Mouse (Mus musculus): ENCODE measurements around the gene Uncx.

Gene Uncx

DNA sequence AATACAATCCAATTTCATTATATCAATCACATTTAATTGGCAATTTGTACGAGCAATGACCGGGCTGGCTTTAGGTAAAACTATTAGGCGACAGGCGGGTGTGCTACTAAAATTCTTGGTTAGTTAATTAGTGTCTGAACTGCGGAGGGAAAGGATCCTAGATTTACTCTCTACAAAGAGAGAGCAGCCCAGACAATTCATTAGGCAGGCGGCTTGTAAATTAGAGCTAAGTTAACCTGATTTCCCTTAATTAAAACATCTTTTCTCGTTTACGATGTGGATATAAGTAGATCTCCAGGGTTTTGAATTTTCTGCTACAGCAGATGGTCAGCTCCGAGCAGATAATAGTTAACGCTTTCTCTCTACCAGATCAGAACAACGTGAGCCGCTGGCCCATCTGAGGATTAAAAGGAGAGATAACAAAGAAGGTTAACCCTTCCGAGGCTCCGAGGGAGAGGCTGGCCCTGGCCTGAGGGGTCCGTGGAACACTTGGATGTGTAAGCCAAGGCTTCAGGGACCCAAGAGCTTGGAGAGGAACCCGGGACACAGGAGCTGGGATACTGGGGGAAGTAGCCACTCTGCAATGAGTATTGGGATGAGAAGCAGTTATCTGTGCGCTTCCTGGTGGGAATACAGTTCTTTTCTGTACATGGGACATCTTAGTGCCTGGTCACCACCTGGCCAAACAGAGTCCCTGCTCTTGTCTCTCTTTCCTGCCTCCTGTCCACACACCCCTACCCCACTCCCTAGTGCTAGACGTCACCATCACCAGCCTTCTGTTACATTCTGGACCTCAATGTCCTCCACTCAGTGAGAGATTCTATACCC, 6.2 kb upstream of the Uncx start:
- Histone ChIP-seq H3K36me3 (ENCODE audit: insufficient read depth, low read length) (no peaks in the 10 kb centered on the region), H3K4me3 (replicated peaks; ENCODE audit: low read length) (no peak overlapping the region), H3K27me3 (ENCODE audit: insufficient read depth, low read length) (peaks cover 91% of the 10 kb centered on the region), H3K9me3 (ENCODE audit: low read length) (no peaks in the 10 kb centered on the region), H3K4me1 (replicated peaks; ENCODE audit: low read depth, low read length) (peaks cover 39% of the 10 kb centered on the region)
- TF ChIP-seq CTCF (conservative IDR thresholded peaks at IDR 0.05; ENCODE audit: low read length) (no peak), POU5F1 (IDR thresholded peaks at IDR 0.05; ENCODE audit: borderline replicate concordance, low read length) (no peak), NANOG (IDR thresholded peaks at IDR 0.05; ENCODE audit: borderline replicate concordance, low read length) (no peak)

DNA sequence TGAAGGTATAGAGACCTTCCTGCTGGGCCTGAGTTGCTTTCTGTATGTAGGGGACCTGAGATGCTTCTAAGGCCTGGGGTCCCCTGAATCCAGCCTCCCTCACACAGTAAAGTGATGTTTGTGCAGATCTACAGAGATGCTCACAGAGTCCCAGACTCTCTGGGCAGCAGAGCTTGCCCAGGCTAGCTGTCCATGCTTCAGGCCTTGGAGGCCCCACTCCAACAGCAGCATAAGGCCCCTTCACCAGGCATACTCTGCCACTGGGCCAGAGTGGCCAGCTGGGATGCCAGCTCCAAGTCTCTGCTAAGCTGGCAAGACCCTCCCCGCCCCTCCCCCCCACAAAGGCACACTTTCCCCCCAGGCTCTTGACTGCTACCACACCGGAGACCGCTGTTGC, 5.6 kb upstream of the Uncx start:
- Histone ChIP-seq H3K4me3 (replicated peaks; ENCODE audit: low read length) (no peak overlapping the region), H3K27me3 (ENCODE audit: insufficient read depth, low read length) (peaks cover 91% of the 10 kb centered on the region), H3K4me1 (replicated peaks; ENCODE audit: low read depth, low read length) (peaks cover 39% of the 10 kb centered on the region), H3K9me3 (ENCODE audit: low read length) (no peaks in the 10 kb centered on the region), H3K36me3 (ENCODE audit: insufficient read depth, low read length) (no peaks in the 10 kb centered on the region)
- TF ChIP-seq CTCF (conservative IDR thresholded peaks at IDR 0.05; ENCODE audit: low read length) (no peak), POU5F1 (IDR thresholded peaks at IDR 0.05; ENCODE audit: borderline replicate concordance, low read length) (no peak), NANOG (IDR thresholded peaks at IDR 0.05; ENCODE audit: borderline replicate concordance, low read length) (no peak)

DNA sequence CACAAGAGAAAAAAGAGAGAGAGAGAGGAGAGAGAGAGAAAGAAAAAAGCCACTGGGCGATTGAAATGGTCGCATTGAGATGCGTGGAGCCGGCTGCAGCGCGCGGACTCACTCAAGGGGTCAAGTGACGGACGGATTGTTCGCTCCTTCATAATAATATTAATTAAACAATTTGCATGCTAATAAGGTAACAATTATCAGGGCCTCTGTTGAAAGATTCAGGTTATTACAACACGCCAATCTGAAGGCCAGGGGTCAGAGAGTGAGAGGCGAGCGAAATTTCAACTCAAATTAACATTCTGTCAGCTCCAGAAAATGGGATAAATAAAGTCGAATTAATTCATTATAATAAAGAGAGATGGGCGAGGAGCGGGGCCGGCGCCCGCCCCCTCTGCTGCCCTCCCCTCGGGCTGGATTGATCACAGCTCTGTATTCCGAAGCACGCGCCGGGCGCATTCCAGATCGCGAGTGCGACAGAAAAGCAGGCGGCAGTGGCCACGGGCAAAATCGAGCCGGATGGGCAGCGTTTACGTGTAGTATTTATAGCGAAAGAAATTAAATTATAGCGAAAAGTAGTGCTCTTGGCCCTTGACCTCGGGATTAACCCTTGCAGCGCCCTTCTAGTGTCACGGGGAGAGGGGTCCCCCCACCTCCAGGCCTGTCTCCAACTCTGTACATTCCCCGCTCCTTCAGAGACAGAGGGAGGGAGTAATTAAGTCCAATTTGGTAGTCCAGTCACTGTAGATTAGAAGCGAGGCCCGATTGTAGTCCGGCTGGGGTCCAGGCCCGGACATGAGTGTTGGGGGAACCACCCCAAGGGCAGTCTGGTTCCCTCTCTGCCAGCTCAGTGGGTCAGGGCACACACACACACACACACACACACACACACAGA, 1.9 kb upstream of the Uncx start:
- no peak for TF ChIP-seq NANOG (IDR thresholded peaks at IDR 0.05; ENCODE audit: borderline replicate concordance, low read length)
- no peak for TF ChIP-seq CTCF (conservative IDR thresholded peaks at IDR 0.05; ENCODE audit: low read length)
- no peak for TF ChIP-seq POU5F1 (IDR thresholded peaks at IDR 0.05; ENCODE audit: borderline replicate concordance, low read length)

DNA sequence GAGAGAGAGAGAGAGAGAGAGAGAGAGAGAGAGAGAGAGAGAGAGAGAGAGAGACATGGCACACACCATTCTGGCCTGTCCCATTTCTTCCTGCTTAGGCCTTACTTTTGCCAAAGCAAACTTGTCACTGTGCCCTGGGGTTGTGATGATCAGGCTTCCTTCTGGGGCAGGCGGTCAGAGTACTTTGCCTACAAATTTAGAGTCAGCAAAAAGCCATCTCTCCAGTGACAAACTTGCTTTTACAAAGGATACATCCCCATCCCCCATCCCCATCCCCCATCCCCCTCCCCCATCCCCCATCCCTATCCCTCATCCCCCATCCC, 1.3 kb upstream of the Uncx start:
- no peak for TF ChIP-seq NANOG (IDR thresholded peaks at IDR 0.05; ENCODE audit: borderline replicate concordance, low read length)
- TF ChIP-seq POU5F1 (IDR thresholded peaks at IDR 0.05; ENCODE audit: borderline replicate concordance, low read length): no peak
- TF ChIP-seq CTCF (conservative IDR thresholded peaks at IDR 0.05; ENCODE audit: low read length): no peak
- Histone ChIP-seq H3K4me1 (replicated peaks; ENCODE audit: low read depth, low read length) (peaks cover 37% of the 10 kb centered on the region), H3K36me3 (ENCODE audit: insufficient read depth, low read length) (no peaks in the 10 kb centered on the region), H3K9me3 (ENCODE audit: low read length) (no peaks in the 10 kb centered on the region), H3K27me3 (ENCODE audit: insufficient read depth, low read length) (peaks cover 98% of the 10 kb centered on the region), H3K4me3 (replicated peaks; ENCODE audit: low read length) (no peak overlapping the region)

More for the DNA sequence above, 1.9 kb upstream of the Uncx start:
- no peaks in the 10 kb centered on the region for H3K9me3 ChIP-seq (ENCODE audit: low read length)
- no peaks in the 10 kb centered on the region for H3K36me3 ChIP-seq (ENCODE audit: insufficient read depth, low read length)
- H3K4me1 ChIP-seq (replicated peaks; ENCODE audit: low read depth, low read length): peaks cover 41% of the 10 kb centered on the region
- H3K4me3 ChIP-seq (replicated peaks; ENCODE audit: low read length): peak overlapping the region; percentile 57
- H3K27me3 ChIP-seq (ENCODE audit: insufficient read depth, low read length): peaks cover 98% of the 10 kb centered on the region

DNA sequence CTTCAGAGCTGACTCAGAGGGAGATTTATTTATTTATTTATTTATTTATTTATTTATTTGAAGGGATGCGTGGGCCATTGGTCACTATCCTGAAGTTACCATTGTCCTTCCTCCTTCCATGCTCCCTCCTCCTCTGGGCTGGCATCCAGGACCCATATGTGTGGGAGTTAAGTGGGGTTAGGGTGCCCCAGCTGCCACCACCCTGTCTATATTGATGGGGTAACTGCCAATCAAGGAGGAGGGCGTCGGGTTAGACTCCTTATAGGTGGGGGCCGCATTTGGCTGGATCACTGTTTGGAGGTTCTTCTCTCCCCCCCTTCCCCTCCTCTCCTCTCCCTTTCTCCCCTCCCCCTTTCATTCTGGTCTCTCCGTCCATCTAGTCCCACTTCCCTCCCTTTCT, 738 bp upstream of the Uncx start:
- TF ChIP-seq POU5F1 (IDR thresholded peaks at IDR 0.05; ENCODE audit: borderline replicate concordance, low read length): no peak
- H3K36me3 ChIP-seq (ENCODE audit: insufficient read depth, low read length): no peaks in the 10 kb centered on the region
- no peak overlapping the region for H3K4me3 ChIP-seq (replicated peaks; ENCODE audit: low read length)
- H3K4me1 ChIP-seq (replicated peaks; ENCODE audit: low read depth, low read length): peaks cover 37% of the 10 kb centered on the region
- H3K9me3 ChIP-seq (ENCODE audit: low read length): no peaks in the 10 kb centered on the region
- H3K27me3 ChIP-seq (ENCODE audit: insufficient read depth, low read length): peaks cover 98% of the 10 kb centered on the region

DNA sequence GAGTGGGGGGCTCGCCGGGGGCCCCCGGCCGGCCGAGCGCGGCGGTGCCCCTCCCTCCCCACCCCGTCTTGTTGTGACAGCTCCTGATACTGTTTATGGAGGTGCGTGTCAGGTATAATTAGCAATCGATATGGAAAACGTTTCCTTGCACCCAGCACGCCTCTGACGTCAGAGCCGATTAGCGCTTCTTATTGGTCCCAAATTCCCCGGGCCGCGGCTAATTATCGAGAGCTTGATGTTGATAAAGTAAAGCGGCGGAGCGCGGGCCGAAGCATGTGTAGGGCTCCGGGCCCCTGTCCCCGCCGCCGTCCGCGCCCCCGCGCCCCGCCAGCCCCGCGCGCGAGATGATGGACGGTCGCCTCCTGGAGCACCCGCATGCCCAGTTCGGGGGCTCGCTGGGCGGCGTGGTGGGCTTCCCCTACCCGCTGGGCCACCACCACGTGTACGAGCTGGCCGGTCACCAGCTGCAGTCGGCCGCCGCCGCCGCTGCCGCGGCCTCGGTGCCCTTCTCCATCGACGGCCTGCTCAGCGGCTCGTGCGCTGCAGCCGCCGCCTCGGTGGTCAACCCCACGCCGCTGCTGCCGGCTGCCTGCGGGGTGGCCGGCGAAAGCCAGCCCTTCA, 466 bp downstream of the Uncx start:
- Histone ChIP-seq H3K4me1 (replicated peaks; ENCODE audit: low read depth, low read length) (peaks cover 40% of the 10 kb centered on the region), H3K4me3 (replicated peaks; ENCODE audit: low read length) (peak overlapping the region; percentile 67), H3K27me3 (ENCODE audit: insufficient read depth, low read length) (peaks cover 96% of the 10 kb centered on the region), H3K9me3 (ENCODE audit: low read length) (no peaks in the 10 kb centered on the region), H3K36me3 (ENCODE audit: insufficient read depth, low read length) (no peaks in the 10 kb centered on the region)
- TF ChIP-seq NANOG (IDR thresholded peaks at IDR 0.05; ENCODE audit: borderline replicate concordance, low read length): no peak
- TF ChIP-seq POU5F1 (IDR thresholded peaks at IDR 0.05; ENCODE audit: borderline replicate concordance, low read length): no peak
- TF ChIP-seq CTCF (conservative IDR thresholded peaks at IDR 0.05; ENCODE audit: low read length): no peak

DNA sequence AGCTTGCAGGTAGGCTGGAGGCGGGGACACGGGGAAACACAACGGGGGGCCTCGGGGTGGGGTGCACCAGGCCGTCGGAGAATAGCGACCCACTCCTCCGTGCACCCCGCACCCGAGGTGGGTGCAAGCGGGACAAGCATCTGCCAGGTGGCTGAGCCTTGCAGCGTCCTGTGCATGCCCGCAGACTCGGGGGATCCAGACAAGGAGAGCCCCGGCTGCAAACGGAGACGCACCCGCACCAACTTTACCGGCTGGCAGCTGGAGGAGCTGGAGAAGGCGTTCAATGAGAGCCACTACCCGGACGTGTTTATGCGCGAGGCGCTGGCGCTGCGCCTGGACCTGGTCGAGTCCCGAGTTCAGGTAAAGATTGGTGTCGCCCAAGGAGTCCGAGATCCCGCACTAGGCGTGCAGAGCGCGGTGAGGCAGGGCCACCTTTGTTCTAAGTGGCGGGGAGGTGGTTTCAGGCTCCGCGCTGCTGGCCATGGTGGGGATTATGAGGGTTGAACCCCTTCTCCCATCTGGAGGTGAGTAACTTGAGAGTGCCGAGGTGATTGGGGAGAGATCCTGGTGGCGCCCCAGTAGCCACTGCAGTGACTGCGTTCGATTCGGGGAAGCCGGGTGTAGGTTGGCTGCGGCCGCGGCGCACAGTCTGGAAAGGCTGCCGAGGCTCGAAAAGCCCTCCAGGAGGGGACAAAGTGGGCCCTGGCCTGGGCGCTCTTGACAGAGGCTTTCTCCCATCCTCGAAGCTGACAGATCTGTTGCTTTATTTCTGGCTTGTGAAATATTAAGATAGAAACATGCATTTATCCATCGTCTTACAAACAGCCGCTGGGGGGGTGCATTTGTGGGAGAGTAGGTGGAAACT, 1.2 kb downstream of the Uncx start:
- H3K4me3 ChIP-seq (replicated peaks; ENCODE audit: low read length): peak overlapping the region; percentile 67
- no peak for TF ChIP-seq NANOG (IDR thresholded peaks at IDR 0.05; ENCODE audit: borderline replicate concordance, low read length)
- TF ChIP-seq CTCF (conservative IDR thresholded peaks at IDR 0.05; ENCODE audit: low read length): no peak
- TF ChIP-seq POU5F1 (IDR thresholded peaks at IDR 0.05; ENCODE audit: borderline replicate concordance, low read length): no peak
- peaks cover 96% of the 10 kb centered on the region for H3K27me3 ChIP-seq (ENCODE audit: insufficient read depth, low read length)
- H3K9me3 ChIP-seq (ENCODE audit: low read length): no peaks in the 10 kb centered on the region
- H3K4me1 ChIP-seq (replicated peaks; ENCODE audit: low read depth, low read length): peaks cover 43% of the 10 kb centered on the region
- no peaks in the 10 kb centered on the region for H3K36me3 ChIP-seq (ENCODE audit: insufficient read depth, low read length)

Data from E14TG2a.4 (cell line).